Mouse (Mus musculus) c-Kit-positive CD71-positive TER-119-positive erythroid progenitor cells, embryonic 14.5 days (primary cell): Measurements from ENCODE around the gene Srcap.
"Not testable (repeated sequence)": the region's sequence is repeated elsewhere in the genome, so short reads cannot be mapped to it uniquely, and the experiment has no call there.

Experiments
- DNase-seq: peaks from one replicate; pipeline ENCODE4 v3.0.0-alpha.2; 2013; ENCODE audit warnings: low spot score

Gene Srcap

DNA sequence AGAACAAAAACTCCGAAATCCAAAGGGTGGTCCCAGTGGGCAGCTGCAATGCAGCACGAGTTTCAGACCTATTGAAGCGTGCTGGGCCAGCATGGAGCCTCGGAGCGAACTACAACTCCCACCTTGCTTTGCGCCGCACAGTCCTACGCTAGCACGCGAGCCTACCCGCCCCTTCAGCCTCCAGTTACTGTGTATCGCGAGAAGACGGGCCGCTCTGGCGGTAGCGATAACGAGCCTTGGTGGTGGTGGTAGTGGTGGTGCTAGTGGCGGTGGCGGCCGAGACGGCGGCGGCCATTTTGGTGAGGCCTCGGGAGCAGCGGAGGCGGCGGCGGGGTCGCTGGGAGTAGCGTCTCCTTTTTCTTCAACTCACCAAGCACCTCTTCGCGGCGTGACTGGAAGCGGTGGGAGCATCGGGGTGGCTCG is at the start of gene Srcap:
Srcap (plus strand) TSS at position 176 of the 423 bp plus-strand sequence.
- peak; percentile 95 for DNase-seq

DNA sequence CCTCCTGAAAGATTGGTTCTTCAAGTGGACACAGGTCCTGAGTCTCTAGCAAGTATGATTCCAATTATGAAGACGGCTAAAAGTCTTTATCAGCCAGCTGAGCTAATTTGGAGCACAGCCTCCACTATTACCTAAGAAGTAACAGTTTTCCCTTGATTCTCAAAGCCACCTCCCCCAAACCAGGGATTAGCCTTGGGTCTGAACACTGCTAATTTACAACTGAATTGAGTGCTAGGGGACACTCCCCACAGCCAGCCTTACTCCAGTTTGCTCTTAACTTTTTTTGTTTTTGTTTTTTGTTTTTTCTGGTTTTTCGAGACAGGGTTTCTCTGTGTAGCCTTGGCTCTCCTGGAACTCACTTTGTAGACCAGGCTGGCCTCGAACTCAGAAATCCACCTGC is 46.6 kb upstream of the Srcap start:
- no peak for DNase-seq

DNA sequence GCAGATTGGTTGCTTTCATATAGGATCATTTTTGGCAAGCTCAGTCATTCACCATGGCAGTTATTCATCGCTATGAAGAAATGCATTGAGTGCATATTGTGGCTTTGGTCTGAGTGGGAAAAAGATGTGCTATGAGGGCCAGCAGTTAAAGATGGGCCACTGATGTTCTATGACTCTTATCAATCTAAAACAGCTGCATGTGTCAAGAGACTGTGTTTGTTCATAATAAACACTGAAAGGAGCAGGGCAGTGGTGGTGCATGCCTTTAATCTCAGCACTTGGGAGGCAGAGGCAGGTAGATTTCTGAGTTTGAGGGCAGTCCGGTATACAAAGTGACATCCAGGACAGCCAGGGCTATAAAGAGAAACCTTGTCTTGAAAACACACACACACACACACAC is 46.1 kb upstream of the Srcap start:
- DNase-seq, result not testable (repeated sequence)

DNA sequence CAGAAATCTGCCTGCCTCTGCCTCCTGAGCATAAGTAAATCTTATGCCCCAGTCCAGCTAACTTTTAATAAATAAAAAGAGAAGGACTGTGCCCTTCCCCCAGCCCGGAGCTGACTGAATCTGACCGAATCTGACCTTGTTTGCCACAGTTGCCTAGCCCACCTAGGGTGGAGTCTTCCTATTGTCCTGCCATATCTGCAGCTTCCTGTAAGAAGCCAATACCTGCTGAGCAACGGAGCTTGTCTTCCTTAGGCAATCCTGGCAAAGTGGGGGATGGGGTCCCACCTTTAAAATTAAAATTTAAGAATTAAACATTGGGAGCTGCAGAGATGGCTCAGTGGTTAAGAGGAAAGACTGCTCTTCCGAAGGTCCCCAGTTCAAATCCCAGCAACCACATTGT is 45.2 kb upstream of the Srcap start:
- DNase-seq, result no peak

DNA sequence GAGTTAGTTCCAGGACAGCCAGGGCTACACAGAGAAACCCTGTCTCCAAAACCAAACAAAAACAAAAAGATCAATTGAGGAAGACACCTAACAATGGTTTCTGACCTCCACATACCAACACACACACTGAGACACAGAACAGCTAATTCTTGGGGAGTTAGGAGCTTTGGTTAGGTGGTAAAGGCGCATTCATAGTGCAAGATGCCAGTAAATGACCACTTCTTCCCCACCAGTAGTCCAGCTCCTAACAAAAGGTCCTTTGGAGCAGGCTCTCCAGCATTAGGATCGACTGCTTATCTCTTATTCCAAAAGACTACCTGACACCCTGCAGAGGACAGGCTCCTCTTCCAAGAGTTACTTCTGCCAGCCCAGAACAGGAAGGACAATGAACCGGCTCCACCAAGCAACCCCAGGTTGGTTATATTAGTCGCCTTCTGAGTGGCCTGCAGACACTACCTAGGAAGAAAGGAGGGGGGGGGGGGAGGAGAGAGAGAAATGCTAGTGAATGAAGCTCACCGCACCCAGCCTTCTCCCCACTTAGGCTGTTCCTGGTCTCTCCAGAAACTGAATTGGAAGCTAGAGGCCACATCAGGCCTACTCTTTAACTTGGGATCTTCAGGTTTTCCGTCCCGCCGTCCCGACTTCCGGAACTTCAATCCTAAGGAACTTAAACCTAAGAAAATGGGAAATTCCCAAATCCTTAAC is 41.6 kb upstream of the Srcap start:
- no peak for DNase-seq

DNA sequence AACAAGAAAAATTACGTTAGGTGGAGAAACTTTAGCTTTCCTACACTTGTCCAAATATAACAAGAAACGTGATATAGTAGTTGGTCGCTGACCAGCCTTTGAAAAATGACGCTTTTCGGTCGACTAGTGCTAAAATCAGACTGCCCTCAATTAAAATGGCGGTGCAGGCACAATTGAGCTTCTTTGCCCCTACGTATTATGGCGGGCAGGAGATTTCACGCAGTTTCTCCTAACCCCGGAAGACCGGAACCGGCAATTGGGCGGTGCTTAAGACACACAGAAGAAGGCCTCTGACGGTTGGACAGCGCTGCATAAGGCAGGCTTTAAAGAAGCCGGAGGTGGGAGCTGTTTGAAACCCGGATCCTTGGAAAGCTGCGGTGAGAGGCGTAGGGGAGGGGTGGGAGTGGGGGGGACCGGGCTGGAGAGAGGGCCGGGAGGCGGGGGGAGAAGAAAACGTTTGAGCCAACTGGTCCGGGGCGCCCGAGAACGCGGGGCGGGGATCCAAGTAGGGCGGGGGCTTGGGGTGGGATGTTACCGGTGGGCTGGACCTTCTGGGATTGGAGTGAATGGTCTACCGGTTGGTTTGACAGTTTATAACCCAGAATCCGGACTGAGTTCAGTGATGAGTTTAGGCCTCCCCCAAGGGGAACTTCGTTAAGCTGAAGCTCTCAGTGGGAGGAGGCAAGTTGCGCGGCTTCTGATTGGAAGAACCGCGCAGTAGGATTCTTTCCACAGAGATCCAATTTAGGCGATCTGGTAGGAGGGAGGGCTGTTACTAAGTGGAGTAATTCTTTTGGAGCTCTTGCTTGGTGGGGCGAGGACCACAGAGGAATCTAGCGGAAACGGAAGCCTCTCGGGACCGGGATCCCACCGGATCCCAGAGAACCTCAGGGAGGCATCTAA is 40.8 kb upstream of the Srcap start:
- peak; percentile 93 for DNase-seq

DNA sequence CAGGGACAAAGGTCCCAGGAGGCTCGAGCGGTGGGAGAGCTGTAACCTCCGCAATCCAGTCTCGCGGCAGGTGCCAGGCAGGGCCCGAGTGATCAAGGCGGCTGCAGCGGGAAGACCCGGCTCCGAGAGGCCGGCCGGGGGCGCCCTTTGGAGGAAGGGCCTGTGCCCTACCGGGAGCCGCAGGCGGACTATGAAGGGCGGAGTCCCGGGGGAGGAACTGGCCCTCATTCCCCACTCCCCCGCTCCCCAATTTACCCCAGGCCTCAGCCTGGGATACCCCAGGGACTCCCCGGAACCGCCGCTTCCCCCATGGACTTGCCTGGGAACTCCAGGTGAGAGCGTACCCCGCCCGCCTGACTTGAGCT is 40.2 kb upstream of the Srcap start:
- DNase-seq, result no peak

DNA sequence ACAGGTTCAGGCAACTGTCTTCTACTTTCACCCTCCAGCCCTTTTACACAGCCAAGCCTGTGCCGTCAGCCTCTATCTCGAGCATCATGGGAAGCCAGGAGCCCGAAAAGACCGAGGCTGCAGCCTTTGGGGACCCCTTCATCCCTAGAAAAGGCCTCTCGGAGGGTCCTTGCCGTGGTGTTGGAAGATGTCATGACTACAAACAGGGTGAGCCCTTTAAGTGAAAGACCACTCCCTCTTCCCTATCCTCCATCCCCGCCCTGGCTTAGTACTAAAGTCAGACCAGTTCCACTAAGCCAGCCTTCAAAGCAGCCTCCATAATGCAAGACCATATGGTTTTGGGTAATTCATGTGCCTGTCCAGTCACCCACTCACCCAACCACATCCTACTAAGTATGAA is 39.7 kb upstream of the Srcap start:
- no peak for DNase-seq

DNA sequence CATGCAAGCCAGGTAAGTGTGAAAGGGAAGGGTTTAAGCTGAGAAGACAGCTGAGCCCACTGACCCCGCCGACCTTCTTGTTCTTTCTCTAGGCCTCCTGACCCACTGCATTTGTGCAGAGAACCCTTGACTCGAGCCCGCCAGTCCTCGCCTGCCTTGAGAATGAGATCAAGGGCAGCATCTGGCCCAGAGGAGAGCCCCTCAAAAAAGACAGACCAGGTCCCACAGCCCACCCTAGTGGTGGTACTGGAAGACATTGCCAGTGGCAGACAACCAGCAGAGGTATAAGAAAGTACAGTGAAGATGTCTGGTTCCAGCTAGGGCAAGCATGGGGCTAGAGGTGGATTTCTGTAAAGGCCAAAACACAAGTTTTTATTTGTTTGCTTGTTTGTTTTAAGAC is 38.1 kb upstream of the Srcap start:
- DNase-seq, result no peak

DNA sequence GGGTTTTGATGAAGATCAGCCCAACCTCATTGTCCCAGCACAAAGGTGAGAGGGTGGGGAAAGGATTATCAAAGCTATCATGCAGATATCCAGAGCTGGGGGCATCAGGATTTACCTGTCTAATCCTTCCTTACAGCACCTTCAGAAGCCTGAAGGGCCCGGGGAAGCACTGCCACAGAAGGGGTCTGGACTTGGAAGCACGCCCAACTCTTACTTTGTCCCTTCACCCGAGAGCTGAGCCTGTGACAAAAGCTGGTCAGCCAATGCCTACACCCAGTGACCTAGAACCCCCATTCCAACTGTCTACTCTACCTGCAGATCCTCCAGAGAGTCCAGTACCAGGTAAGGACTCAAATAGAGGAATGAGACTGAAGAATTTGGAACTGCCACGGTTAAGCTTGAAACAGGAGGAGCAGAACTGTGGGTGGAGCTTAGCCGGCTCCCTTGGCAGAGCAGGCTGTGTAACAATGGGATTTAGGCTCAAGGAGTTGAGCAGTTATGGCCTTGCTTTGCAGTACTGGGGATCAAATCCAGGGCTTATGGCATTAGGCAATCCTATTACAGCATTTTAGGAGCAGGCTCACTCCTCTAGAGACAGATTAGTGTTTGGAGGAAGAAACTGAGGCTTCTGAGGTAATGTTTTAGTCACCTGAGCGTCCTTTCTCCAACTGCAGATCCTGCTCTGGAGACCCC is 37.3 kb upstream of the Srcap start:
- DNase-seq, result no peak

DNA sequence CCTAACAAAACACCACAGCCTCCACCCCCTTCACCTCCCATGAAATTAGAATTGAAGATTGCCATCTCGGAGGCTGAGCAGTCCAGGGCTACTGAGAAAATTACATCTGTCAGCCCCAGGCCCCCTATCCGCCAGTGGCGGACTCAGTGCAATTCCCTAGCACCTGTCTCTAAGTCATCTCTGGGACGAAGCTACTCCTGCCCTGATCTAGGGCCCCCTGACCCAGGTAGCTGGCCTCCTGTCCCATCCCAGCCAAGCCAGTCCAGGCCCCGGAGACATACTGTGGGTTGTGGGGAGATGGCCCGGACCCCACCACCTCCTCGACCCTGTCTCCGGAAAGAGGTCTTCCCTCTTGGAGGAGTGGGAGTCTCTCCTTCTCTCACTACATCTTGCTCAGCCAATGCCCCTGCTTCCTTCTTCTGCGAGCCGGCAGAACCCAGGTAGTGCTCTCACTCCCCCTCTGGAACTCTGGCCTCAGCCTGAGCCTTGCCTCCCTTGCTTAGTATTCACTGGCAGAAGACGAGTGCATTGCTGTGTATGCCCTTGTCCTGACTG is 36.5 kb upstream of the Srcap start:
- no peak for DNase-seq

DNA sequence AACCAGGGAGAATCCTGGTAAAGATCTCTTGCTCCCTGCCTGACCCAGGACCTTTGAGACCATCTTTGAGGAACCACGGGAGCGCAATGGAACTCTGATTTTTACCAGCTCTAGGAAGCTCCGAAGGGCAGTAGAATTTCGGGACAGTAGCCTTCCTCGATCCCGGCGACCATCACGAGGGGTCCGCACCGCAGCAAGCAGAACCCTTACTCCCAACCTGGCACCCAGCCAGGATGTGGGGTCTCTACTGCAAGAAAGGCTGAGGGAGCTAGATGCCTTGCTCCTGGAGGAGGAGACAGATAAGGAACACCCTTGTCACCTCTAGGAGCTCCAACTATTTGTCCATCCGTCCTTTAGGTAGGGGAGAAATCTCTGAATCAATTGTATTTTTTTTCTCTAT is 35.4 kb upstream of the Srcap start:
- DNase-seq, result no peak

DNA sequence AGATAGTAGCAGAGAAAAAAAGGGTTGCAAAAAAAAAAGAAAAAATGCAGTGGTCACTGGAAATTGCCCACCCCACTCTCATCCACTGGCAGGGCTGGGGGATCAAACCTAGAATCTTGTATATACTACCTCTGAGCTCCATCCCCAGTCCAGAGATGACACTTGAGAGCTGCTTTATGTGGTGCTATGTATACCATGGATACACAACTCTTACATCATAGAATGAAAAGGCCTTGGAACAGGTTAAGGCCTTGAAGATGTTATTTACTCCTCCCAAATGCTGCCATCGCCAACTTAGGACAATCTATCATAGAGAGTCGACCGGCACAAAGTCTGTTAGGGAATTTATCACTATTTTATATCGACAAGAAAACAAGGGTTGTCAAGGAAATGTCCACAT is 34.9 kb upstream of the Srcap start:
- no peak for DNase-seq

DNA sequence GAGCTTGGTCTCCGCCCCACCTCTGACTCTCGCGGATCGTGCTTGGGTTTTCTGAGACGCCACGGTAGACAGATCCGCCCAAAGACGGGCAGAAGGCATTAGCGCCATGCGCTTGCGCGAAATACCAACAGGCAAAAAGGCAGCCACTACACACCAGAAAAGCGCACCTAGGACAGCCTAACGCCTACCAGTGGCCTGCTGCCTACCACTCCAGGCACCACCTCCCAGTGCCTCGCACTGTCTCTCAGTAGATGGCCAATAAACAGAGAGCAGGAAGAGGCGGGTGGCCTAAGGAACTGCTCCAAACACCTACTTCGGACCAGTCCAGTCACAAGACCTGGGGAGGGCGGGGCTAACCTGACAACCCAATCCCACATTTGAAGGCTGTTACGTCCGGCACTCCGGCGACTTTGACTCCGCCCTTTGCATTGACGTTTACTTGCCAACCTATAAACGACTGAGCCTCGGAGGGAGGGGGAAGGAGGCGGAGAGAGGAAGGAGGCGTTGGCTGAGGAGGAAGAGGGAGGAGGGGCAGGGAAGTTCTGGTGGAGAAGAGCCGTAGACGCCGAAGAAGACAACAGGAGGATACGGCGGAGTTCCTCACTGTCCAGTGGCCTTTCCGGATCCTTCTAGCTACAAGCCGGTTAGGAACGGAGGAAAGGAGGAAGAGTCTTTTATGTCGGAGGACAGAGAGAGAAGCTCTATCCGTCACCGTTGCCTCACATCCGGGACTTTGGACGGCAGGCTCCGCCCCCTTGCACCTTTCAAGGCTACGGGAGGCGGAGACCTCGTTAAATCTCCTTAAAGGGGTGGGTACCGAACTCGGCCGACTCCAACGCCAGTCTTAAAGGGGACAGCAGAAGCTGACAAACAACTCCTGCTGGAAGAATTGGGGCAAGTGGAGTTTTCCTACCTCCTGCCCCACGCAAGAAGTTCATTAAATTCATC is 33.8 kb upstream of the Srcap start:
- peak; percentile 100 for DNase-seq

DNA sequence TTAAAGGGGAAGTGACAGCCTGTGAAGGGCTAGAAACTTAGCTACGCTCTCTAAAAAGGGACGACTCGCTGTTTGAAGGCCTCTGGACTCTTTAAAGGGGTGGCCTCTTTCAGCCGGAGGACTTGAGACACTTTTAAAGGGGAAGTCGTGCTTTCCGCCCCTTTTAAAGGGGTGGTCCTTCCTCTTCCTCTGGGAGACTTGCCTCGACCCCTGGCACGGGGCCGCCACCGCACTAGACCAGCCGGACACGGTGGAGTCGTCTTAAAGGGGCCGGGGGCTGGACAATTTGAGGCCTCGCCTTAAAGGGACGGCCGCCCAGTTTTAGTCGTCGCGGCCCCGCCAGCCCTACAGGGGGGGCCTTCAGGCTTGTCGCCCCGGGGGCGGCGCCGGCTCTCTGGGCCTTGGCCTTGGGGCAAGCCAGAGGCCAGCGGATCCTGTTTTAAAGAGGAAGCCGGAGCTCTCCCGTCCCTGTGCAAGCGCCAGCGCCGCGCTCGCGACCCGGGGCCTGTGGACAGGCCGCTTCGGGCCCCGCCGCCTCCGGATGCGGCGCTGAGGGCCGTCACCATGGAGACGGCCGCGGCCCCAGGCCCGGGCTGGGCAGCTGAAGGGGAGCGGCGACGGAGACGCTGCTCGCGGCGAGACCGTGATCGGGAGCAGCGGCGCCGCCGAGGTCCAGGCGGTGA is 33.0 kb upstream of the Srcap start, which contains the start of gene Fbrs:
Fbrs (plus strand) TSS at position 565 of the 683 bp plus-strand sequence.
- DNase-seq, result no peak

DNA sequence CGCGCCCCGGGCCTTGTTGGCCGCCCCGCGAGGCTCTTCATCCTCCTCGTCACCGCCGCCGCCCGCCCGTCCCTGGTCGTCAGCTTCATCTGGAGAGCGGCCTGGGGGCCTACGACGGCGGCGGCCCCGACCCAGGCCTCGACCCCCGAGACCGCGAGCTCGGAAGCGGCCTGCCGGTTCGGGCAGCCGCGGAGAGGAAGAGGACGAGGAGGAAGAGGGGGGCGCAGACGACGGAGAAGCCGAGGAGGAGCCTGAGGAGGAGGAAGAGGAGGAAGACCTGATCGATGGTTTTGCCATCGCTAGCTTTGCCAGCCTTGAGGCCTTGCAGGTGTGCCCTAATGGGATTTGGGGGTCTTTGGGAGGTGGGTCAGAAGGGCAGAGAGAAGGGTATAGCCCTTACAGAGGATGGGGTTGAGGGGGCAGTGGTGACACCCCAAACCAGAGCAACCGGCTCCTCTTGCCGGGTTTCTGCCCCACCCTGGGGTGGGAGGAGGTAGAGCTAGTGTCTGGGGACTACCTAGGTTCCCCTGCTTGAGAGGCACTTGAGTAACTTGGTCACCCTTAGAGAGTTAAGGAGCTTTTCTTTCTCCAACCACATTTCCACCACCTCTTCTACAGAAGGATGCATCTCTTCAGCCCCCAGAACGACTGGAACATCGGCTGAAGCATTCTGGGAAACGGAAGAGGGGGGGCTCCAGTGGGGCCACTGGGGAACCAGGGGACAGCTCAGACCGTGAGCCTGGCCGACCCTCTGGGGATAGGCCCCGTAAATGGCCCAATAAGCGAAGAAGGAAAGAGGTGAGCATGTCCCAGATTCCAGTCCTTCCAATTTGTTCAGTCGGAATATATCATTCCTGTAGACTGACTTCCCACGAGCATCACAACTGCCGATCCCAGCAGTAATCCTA is 32.2 kb upstream of the Srcap start:
- DNase-seq, result peak; percentile 34

DNA sequence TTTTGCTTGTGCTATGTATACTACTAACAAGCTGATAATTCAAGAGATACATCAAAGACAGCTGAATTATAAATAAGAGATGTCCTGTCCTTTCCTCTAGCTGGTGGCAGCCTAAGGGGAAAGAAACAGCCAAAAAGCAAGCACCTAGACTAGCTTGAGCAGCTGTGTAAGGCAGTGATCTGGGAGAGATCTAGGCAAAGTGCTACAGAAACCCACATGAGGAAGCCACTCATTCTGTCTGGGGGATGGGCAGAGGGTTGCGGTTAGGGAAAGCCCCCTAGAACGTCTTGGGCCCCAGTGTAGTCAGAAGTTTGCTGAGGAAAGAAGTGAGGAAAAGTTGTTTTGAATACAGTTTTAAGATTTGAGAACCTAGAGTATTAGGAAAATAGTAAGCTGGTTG is 31.5 kb upstream of the Srcap start:
- DNase-seq, result peak; percentile 21

DNA sequence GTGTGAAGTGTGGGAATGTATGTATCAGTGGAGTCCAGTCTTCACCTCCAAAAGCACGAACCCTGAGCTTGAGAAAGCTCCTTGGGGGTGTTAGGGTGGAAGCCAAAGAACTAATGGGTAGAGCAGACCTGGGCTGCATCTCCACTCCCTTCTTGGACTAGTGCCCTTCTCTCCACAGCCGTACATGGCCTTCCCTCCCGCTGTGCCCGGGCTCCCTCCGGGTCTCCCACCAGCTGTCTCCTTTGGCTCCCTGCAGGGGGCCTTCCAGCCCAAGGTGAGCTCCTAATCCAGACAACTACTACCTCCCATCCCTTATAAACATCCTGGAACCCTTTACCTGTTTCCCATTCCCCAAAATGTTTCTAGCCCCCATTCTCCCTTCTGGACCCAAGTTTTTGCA is 26.4 kb upstream of the Srcap start:
- no peak for DNase-seq

DNA sequence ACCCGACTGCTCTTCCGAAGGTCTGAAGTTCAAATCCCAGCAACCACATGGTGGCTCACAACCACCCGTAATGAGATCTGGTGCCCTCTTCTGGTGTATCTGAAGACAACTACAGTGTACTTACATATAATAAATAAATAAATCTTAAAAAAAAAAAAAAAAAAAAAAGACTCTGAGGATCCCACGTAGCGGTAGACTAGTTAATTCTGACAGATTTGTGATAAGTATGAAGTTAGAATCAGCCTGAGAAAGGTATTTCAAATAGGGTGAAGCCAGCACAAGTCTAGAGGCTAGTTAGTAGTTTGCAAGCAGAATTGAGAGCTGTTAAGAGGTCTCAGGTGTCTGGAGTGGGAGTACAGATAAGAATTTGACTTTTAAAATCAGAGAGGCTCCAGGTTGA is 23.4 kb upstream of the Srcap start:
- not testable (repeated sequence) for DNase-seq

DNA sequence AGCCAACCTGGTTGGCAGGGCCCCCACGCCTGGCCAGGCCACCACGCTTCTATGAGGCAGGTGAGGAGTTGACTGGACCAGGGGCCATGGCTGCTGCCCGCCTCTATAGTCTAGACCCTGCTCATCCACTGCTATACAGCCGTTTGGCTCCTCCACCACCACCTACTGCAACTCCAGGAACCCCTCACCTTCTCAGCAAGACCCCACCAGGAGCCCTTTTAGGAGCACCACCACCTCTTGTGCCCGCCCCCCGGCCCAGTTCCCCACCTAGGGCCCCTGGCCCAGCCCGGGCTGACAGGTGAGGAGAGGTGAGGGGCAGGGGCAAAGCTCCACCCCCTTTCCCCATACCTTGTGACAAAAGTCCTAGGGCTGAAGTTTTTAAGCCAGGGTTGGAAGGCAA is 21.8 kb upstream of the Srcap start:
- no peak for DNase-seq
